Mouse (Mus musculus): ENCODE results near the gene Tsnaxip1.
"Not testable (repeated sequence)": the region's sequence is repeated elsewhere in the genome, so short reads cannot be mapped to it uniquely, and the experiment has no call there.

Tsnaxip1 gene

DNA sequence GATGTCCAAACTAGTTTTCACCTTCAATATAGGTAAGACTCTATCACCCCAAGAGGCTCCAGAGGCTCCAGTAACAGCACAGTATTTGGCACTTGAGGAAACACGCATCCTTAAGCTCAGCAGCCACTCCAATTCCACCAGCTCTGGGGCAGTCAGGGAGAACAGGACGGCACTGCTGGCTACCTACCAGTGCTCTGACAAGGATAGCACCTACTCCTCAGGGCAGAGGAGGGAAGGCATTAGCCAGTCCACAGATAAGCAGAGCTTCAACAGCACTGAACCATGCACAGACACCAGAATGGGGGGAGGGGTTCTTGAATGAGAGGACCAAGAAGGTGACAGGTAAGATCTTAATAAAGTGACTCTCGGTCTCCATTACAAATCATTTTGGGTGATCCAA is 7.9 kb upstream of the Tsnaxip1 start:
- DNase-seq (ENCODE audit: low spot score) = no peak

DNA sequence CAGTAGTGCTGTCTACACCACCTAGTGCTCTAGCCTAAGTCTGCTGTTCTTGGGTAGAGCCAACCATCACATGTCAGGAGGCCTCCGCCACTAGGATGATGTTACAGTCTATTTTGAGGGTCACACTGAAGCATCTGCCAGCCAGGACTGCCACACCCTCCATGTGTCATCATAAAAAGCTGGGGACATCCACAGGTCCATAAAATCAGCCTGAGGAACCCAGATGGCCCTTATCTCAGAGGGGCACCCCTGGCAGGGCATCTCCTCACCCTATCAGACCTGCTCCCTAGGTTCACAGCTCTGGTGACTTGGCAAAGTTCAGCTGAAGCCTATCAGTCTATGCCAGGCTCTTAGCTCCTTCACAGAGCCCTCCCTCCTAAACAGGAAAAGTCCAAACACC is 6.6 kb upstream of the Tsnaxip1 start:
- no peak for DNase-seq (ENCODE audit: low spot score)

DNA sequence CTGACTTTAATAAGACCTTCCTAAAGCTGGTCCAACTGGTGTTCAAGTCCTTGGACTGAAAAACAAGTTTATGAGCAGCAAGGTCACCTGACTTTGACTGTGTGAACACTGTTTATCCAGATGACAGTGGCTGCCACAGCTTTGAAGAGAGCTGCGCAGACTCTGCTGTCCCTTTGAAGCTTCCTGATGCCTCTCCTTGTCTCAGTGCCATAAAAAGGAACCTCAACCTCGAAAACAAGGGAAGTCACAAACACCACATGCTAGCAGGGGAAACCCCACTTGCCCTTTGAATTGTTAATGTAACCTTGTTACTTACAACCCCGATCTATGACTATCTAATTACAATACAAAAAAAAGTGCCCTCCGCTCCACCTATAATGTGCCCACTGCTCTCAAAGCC is 2.0 kb upstream of the Tsnaxip1 start:
- DNase-seq (ENCODE audit: low spot score) = no peak

DNA sequence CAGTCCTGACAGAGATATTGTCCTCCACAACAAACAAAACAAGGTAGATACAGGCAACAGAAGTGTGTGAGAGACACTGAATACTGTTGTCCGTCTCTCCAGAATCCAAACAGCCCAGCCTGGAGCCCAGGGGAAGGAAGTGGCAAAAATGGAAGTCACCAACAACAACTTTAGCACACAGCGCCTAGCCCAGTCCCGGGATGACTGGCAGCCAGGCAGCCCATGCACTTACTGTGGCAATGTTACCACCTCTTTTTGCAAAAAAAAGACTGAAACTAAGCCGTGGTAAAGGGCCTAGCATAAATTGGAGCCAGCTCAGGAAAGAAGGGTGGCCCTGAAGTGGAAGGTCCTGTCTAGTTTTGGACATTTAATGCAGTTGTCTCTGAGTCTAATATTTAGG is 1.2 kb upstream of the Tsnaxip1 start:
- DNase-seq (ENCODE audit: low spot score) = no peak

DNA sequence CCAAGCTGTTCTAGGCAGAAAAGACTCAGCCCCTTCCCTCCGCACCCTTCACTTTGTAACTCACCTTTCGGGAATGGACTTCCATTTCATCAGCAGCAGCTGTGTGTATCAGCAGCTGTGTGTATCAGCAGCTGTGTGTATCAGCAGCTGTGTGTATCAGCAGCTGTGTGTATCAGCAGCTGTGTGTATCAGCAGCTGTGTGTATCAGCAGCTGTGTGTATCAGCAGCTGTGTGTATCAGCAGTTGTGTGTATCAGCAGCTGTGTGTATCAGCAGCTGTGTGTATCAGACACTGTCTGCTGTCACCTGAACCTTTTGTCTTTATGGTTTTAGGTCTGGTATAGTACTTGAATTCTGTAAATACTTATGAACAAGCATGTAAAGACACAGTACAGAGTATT is 6.2 kb downstream of the Tsnaxip1 start:
- not testable (repeated sequence) for DNase-seq (ENCODE audit: low spot score)

DNA sequence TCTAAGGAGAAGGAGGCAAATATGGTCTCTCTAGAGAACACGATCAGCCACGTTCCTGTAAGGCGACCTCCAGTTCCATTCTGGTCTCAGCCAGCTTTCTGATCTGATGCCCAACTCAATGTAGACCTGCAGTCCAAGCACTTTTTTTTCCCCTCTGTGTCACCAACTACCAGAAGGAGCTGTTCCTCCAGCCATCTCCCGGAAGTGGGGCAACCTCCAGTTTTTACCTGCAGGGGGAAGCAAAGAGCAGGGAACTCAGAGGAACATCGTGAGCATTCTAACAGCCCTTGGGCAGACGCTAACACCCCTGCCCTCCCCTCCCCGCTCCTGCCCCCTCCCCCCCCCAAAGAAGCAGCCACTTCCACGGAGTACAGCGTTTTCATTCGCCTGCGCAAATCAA is 7.8 kb downstream of the Tsnaxip1 start:
- peak; percentile 78 for DNase-seq (ENCODE audit: low spot score)

DNA sequence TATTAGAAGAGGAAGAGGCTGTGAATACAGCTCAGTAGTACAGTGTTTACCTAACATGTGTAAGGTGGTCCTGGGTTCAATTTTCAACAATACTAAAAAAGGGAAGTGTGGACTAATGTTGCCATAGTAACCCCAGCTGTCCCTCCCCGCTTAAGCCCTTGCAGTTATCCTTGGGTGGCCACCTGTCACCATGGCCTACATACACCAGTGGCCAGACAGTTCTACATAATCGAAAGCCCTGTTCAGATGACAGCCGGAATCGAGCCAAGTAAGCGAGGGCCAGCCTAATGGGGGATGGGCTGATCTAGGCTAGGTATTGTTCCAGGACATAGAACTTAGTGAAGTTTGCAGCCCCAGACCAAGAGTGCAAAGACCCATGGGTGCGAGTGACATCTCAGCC is 9.5 kb downstream of the Tsnaxip1 start:
- DNase-seq (ENCODE audit: low spot score) = peak; percentile 57

DNA sequence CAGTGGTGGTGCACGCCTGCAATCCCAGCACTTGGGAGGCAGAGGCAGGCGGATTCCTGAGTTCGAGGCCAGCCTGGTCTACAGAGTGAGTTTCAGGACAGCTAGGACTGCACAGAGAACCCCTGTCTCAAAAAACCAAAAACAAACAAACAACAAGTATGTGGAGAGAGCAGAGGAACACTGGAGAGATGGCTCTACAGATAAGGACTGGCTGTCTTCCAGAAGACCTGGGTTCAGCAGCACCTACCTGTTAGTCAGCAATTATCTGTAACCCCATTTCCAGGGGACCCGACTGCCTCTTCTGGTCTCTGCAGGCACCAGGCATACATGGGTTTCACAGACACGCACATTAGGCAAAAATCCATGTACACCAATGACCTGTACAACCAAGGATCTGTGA is 11.7 kb downstream of the Tsnaxip1 start:
- DNase-seq (ENCODE audit: low spot score) = no peak

DNA sequence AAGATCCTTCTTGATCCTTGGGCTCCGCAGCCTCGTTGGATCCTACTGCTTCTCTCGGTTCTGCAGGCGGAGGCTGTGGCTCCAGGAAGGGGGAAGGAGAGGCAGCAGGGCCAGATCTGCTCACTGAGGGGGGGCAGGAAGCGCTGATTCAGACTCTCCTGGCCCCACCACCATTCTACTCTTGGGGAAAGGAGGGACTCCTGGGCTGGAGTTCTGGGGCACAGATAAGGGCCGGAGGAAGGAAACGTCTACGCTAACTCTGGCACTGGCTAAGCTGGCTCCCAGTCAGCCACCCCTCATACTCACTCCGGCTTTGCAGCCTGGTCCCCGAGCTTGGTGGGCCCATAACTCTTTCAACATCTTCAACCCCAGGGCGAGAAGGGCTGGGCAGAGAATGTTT is 19.1 kb downstream of the Tsnaxip1 start:
- no peak for DNase-seq (ENCODE audit: low spot score)

DNA sequence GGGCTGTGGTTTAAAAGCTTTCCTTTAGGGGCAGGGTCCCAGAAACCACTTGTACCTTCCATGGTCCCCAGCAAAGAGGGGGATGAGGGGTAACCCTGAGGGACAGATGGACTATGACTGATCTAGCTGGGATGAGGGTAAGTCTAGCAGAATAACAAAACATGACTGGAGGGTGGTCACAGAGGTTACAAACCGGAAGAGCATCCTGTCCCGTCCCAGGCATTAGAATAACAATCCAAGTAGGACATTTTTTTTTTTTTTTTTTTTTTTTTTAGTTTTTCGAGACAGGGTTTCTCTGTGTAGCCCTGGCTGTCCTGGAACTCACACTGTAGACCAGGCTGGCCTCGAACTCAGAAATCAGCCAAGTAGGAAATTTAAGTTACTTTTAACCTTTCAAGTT is 22.5 kb downstream of the Tsnaxip1 start:
- no peak for DNase-seq (ENCODE audit: low spot score)

DNA sequence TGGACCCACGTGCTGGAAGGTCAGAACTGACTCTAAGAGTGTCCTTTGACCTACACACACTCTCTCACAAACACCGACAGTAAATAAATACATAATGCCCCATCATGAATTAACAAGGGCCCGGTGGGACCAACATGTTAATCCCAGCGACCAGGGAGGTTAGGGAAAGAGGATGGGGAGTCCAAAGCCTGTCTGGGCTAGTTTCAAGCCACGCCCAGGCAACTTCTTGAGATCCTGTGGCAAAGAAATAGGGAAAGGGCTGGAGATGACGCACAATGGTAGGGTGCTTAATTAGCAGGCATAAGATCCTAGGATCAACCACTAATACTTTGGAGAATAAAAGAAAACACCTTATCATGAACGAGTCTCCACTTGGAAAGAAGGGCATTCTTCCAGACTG is 23.1 kb downstream of the Tsnaxip1 start:
- DNase-seq (ENCODE audit: low spot score) = no peak

DNA sequence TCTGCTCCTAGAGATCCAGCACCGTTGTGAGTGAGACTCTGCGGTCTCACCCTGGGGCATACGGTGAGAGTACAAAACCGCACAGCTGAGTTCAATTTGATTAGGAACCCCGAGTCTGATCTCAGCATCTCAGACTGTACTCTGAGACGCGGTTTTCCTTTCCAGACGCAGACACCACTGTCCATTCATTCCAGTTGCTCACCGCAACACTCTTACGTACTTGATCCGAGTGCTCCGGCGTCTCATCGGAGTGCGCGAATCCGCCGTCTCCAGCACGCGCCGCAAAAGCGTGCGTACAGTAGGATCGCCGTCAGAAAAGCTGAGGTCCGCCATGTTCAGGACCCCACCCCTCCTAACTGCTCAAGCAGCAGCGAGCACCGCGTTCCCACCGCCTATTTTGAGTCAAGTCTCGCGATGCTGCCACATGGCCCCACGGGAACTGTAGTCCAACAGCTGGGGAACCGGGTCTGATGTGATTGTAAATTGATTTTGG is 24.2 kb downstream of the Tsnaxip1 start:
- DNase-seq (ENCODE audit: low spot score) = peak; percentile 97

DNA sequence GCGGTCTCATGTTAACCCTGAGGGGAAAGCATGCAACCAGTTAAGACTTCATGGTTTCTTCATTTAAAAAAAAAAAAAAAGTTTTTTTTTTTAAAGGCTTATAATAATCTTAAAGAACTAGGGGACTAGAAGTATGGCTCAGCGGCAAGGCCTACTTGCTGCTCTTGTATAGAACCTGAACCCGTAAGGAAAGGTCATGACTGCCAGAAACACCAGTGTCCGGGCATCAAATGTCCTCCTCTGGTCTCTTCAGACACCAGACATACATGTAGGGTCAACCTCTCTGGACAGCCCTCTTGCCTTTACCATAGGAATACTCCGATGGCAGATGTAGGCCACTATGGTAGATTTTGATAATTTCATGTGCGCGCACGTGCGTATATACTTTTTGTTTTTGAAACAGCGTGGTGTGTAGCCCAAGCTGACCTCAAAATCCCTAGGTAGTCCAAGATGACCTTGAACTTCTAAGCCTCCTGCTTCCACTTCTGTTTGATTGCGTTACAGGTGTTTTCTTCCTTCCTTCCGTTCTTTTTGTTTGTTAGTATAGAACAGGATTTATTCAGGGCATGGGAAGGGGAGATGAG is 24.7 kb downstream of the Tsnaxip1 start:
- DNase-seq (ENCODE audit: low spot score) = no peak

DNA sequence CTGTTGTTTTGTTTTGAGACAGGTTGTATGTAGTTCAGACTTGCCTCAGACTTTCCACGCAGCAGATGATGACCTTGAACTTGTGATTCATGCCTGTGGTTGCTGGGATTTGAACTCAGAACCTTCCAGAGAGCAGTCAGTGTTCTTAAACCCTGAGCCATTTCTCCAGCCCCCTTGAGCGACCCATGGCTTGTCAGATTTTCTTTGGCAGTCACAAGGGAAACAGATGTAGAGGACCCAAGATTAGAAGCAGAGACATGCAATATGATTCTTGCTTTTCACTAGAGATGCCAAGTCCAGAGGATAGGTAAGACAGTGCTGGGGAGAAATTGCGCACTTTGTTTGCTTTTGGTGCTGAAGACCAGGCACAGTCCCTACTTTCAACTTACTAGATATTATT is 25.6 kb downstream of the Tsnaxip1 start, which contains the start of gene Cenpt:
Gene Cenpt (minus strand): TSS at position 101 of the 400 bp plus-strand sequence.
- no peak for DNase-seq (ENCODE audit: low spot score)

DNA sequence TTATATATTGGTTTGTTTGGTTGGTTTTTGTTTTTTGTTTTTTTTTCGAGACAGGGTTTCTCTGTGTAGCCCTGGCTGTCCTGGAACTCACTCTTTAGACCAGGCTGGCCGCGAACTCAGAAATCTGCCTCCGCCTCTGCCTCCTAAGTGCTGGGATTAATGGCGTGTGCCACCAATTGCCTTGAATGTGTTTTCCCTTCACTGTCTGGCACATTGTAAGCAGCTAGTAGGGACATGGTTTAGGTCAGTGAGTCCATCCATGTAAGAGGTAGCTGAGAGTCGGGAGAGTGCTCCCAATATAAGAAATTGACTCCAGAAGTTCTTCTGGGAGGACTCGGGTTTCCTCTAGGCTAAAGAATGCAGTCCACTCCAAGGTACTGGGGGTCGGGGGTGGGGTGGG is 26.8 kb downstream of the Tsnaxip1 start:
- no peak for DNase-seq (ENCODE audit: low spot score)

DNA sequence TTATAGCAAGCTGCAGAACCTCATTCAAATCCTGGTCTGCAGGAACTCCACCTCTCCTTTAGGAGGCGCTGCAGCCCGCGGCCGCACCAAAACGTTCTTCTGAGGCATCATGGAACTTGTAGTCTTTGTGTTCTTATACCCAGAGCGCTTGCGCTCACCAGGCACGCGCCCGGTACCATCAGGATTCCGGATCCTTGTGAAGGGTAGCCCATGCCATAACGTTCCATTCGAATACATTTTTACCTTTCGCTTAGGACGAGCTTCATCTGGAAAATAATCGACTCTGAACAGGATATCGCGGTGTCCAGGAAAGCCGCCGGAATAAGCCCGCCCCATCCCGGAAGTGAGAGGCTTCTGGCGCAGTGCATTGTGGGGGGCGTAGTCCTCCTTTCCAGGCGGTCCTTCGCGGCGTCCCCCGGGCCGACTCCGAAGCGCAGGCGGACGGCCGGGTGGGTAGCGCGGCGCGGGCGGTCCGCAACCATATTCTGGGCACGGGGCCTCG is 27.2 kb downstream of the Tsnaxip1 start, which contains the start of gene Thap11:
Gene Thap11 (plus strand): TSS at position 418 of the 502 bp plus-strand sequence.
- peak; percentile 95 for DNase-seq (ENCODE audit: low spot score)

DNA sequence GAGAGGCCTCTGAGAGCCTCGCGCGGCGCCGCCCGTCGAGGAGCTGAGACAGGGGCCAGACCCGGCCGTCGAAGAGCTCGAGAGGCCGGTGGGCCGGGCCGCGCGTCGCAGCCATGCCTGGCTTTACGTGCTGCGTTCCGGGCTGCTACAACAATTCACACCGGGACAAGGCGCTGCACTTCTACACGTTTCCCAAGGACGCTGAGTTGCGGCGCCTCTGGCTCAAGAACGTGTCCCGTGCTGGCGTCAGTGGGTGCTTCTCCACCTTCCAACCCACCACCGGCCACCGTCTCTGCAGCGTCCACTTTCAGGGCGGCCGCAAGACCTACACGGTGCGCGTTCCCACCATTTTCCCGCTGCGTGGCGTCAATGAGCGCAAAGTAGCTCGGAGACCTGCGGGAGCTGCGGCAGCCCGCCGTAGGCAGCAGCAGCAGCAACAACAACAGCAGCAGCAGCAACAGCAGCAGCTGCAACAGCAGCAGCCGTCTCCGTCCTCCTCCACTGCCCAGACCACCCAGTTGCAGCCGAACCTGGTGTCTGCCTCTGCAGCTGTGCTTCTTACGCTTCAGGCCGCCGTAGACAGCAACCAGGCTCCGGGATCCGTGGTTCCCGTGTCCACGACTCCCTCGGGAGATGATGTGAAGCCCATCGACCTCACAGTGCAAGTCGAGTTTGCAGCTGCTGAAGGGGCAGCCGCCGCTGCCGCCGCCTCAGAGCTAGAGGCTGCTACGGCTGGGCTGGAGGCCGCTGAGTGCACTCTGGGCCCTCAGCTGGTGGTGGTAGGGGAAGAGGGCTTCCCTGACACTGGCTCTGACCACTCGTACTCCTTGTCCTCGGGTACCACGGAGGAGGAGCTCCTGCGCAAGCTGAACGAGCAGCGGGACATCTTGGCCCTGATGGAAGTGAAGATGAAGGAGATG is 28.0 kb downstream of the Tsnaxip1 start:
- DNase-seq (ENCODE audit: low spot score) = peak; percentile 62

DNA sequence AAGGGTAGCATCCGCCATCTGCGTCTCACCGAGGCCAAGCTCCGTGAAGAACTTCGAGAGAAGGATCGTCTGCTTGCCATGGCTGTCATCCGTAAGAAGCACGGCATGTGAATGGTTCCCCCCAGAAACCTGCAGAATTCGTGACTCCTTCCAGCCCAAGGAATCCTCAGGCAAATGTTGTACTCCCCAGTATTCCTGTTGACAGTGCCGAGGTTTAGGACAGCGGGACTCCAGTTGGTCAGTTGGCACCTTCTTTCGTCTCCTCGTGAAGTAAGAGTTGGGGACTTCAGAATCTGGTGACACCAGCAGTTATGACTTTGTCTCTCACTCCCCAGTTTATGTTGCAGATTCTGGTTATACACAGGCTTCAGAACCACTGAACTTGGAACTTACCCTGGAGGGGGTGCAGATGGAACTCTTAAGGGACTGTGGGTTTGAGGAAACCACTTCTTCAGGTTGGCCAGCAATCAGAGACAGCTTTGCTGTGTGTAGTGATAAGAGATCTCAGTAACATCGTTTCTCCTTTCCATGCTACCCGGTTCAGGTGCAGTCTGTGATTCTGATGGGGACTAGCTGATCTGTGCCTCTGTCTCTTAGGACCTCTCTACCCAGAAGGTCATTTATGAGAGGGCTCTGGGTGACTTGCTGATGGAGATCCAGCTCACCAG is 28.8 kb downstream of the Tsnaxip1 start:
- no peak for DNase-seq (ENCODE audit: low spot score)

DNA sequence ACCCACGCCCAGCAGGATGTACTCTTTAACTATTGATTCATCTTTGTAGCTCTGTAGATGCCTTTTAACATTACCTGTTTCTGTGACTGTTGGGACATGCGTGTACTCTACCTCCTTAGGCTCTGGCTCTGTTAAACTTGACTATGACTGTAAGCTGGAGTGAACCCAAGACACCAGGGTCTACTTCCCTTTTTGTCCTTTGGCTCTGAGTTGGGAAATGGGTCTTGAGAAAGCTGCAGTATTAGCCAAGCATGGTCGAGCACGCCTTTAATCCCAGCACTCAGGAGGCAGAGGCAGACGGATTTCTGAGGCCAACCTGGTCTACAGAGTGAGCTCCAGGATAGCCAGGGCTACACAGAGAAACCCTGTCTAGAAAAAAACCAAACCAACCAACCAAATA is 31.0 kb downstream of the Tsnaxip1 start:
- no peak for DNase-seq (ENCODE audit: low spot score)

DNA sequence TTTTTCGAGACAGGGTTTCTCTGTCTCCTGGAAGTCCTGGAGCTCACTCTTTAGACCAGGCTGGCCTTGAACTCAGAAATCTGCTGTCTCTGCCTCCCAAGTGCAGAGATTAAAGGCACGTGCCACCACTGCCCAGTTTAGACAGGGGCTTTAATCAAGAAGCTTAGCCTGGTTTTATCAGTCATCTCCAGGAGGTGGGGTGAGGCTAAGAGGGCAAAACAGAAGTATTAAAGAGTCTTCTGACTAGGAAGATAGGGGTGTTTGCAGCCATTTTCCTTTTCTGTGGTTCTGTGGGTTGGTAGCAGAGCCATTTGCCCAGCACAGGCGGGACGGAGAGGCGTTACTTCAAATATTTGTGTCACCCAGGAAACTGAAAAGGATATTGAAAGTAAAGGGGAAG is 31.8 kb downstream of the Tsnaxip1 start:
- no peak for DNase-seq (ENCODE audit: low spot score)

DNA sequence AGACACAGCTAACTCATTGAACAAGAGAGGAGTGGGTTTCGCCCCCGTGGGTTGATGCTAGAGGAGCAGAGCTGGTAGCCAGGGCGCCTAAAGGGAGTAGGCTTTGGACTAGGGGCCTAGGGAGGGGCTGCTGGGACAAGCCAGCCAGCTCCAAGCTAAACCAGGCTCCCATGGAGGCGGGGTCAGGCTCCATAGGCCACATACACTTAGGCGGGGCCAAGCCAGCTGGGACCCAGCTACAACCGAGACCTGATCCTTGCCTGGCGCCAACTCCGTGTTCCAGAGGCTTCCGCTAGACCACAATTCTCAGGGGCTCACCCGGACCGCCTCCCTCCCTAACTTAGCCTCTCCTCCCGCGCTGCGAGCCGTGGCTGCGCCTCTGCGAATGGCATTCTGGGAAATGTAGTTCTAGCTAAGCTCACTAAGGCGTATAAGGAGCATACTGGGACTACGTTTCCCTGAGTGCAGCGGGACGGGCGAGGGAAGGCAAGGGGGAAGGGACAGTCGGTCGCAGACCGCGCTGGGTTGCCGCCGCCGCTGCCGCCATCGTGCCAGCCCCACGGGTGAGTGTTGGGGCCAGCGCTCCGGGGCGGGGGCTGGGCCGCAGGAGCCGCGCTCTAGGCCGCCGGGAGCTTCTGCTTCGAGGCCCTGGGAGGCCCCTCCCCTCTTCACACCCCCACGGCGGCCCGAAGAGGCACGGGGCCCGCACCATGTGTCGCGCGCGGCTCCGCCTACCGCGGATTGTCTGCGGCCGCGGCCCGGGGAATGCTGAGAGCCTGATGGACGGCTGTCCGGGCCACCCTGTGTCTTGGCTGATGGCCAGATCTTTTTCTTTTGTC is 32.8 kb downstream of the Tsnaxip1 start, which contains the start of gene Nutf2:
Gene Nutf2 (plus strand): TSS at position 438 of the 839 bp plus-strand sequence.
- peak; percentile 99 for DNase-seq (ENCODE audit: low spot score)

Measured in retina, embryonic 14.5 days (tissue).